10 mouse cellular contexts compared by ENCODE assay signal in genomic region chr6:21839976-21840775, GRCm38 (mm10). TPM values are rescaled to one million over a fixed set of nuclear protein-coding genes. Genes with fewer than 3 reads are reported as not detected.
DNase-seq lines count a peak whose midpoint lies in the region; ATAC-seq and TF ChIP-seq lines count a peak whose summit lies in the region.
"Had no signal": no experiment of that assay in that cellular context is flagged by ENCODE, and none has a peak within 500 bp of the region (broad histone marks: within the 10 kb centered on the region; RNA-seq: fewer than 3 reads in every experiment).

No protein-coding gene starts in this region.

- no peaks in the 10 kb centered on the region for H3K9me3 ChIP-seq in forebrain, embryonic 10.5 days
- no peaks in the 10 kb centered on the region for H3K9me3 ChIP-seq in intestine, embryonic 15.5 days
- H3K9me3 ChIP-seq in lung, postnatal 0 days (ENCODE audit: low read length), result no peaks in the 10 kb centered on the region
- H3K9me3 ChIP-seq: G1E had no signal

- peak; percentile 64 for TF ChIP-seq EP300 in lung, postnatal 0 days (IDR thresholded peaks at IDR 0.05)

- H3K4me1 ChIP-seq in kidney, adult 2 months (ENCODE audit: control insufficient read depth, insufficient read depth, low read length), result peaks cover 14% of the 10 kb centered on the region
- peaks cover 23% of the 10 kb centered on the region for H3K4me1 ChIP-seq in forebrain, embryonic 10.5 days
- peaks cover 12% of the 10 kb centered on the region for H3K4me1 ChIP-seq in intestine, embryonic 15.5 days (replicated peaks)
- H3K4me1 ChIP-seq in lung, postnatal 0 days (ENCODE audit: insufficient read depth, low read depth, low read length), result no peaks in the 10 kb centered on the region

- TF ChIP-seq POLR2A in kidney, adult 2 months (IDR thresholded peaks at IDR 0.05; ENCODE audit: low read depth, low read length), result no peak

- H3K27me3 ChIP-seq in kidney, adult 2 months (replicated peaks; ENCODE audit: control insufficient read depth, insufficient read depth, low read length), result no peaks in the 10 kb centered on the region
- no peaks in the 10 kb centered on the region for H3K27me3 ChIP-seq in forebrain, embryonic 10.5 days (ENCODE audit: poor library complexity, severe bottlenecking)
- no peaks in the 10 kb centered on the region for H3K27me3 ChIP-seq in intestine, embryonic 15.5 days (replicated peaks)
- no peaks in the 10 kb centered on the region for H3K27me3 ChIP-seq in lung, postnatal 0 days (replicated peaks; ENCODE audit: insufficient read depth, low read length)

- no peak overlapping the region for H3K4me3 ChIP-seq in kidney, adult 2 months (ENCODE audit: insufficient read depth, low read depth, low read length)
- H3K4me3 ChIP-seq in forebrain, embryonic 10.5 days, result no peak overlapping the region
- no peak overlapping the region for H3K4me3 ChIP-seq in intestine, embryonic 15.5 days (replicated peaks)
- H3K4me3 ChIP-seq in lung, postnatal 0 days (ENCODE audit: low read depth, low read length), result no peak overlapping the region
- H3K4me3 ChIP-seq: erythroblast, embryonic 14.5 days had no signal

- TF ChIP-seq CTCF in kidney, adult 2 months (conservative IDR thresholded peaks at IDR 0.05; ENCODE audit: insufficient read depth, insufficient read length, low read depth, low read length), result no peak
- 0 out of 2 replicates have a peak, but pooled peaks have one; percentile 9 for TF ChIP-seq CTCF in lung, postnatal 0 days (IDR thresholded peaks at IDR 0.05)

- WGBS in kidney, adult 2 months, result 15% methylated on average over 9 of the region's 9 CpGs
- 27% methylated on average over 9 of the region's 9 CpGs for WGBS in forebrain, embryonic 10.5 days
- 19% methylated on average over 9 of the region's 9 CpGs for WGBS in intestine, embryonic 15.5 days
- WGBS in lung, postnatal 0 days, result 4% methylated on average over 9 of the region's 9 CpGs

- peak overlapping the region; percentile 40 for H3K27ac ChIP-seq in kidney, adult 2 months (ENCODE audit: insufficient read depth, low read depth, low read length)
- H3K27ac ChIP-seq in forebrain, embryonic 10.5 days, result peak overlapping the region; percentile 76
- peak overlapping the region; percentile 58; the same call in 1 of the 2 replicates for H3K27ac ChIP-seq in intestine, embryonic 15.5 days
- 0 out of 2 replicates have a peak overlapping the region, but pooled peaks have one; percentile 23 for H3K27ac ChIP-seq in lung, postnatal 0 days (ENCODE audit: low read length)

- no peaks in the 10 kb centered on the region for H3K36me3 ChIP-seq in kidney, adult 2 months (ENCODE audit: control insufficient read depth, insufficient read depth, low read length)
- peaks cover 12% of the 10 kb centered on the region for H3K36me3 ChIP-seq in forebrain, embryonic 10.5 days (replicated peaks)
- H3K36me3 ChIP-seq in intestine, embryonic 15.5 days, result no peaks in the 10 kb centered on the region
- no peaks in the 10 kb centered on the region for H3K36me3 ChIP-seq in lung, postnatal 0 days (ENCODE audit: insufficient read depth, low read length)
- H3K36me3 ChIP-seq: G1E had no signal

- H3K9ac ChIP-seq in intestine, embryonic 15.5 days, result no peak overlapping the region
- H3K9ac ChIP-seq in lung, postnatal 0 days (replicated peaks; ENCODE audit: low read depth), result no peak overlapping the region

- H3K4me2 ChIP-seq in intestine, embryonic 15.5 days (replicated peaks), result 0 out of 2 replicates have a peak overlapping the region, but pooled peaks have one; percentile 14
- H3K4me2 ChIP-seq in lung, postnatal 0 days (replicated peaks; ENCODE audit: low read depth, low read length), result no peak overlapping the region

- DNase-seq in kidney, adult 2 months, result peak; percentile 36
- no peak for DNase-seq in kidney, adult 18-20 months
- DNase-seq in forebrain, embryonic 10.5 days (ENCODE audit: extremely low spot score, low spot score), result no peak
- peak; percentile 62 for DNase-seq in lung, postnatal 0 days (ENCODE audit: low spot score)
- DNase-seq in urinary bladder, postnatal 25 days (ENCODE audit: low spot score), result no peak
- no peak for DNase-seq in urinary bladder, adult 2 months (ENCODE audit: low spot score)

- peak; percentile 81 for ATAC-seq in intestine, embryonic 15.5 days
- peak; percentile 86 for ATAC-seq in lung, postnatal 0 days
- ATAC-seq in CD4-positive, CD25-positive, alpha-beta regulatory T cell, adult 4 months, result no peak

RNA-seq across cellular contexts. Expression of gene Tspan12, which starts 12.1 kb away (rescaled TPM):
- 17.2 and 21.7 TPM in 2 replicates for polyA plus RNA-seq in kidney, adult 2 months (2012; rRNA removed)
- polyA plus RNA-seq in forebrain, embryonic 10.5 days (2016; fragmentation: Nextera tagmentation; extraction: Ambion mirVana), result 55.1 and 59.9 TPM in 2 replicates
- 72.9 and 80.5 TPM in 2 replicates for polyA plus RNA-seq in intestine, embryonic 15.5 days (2015; fragmentation: Nextera tagmentation; extraction: Ambion mirVana)
- polyA plus RNA-seq in lung, postnatal 0 days (2015; fragmentation: Nextera tagmentation; extraction: Ambion mirVana), result 84.2 and 85.5 TPM in 2 replicates
- not detected for polyA plus RNA-seq in CD4-positive, CD25-positive, alpha-beta regulatory T cell, adult 4 months (2017; shearing (Covaris generic))
- polyA plus RNA-seq in urinary bladder, adult 2 months (2012; rRNA removed), result 24.7 and 27.9 TPM in 2 replicates
- polyA plus RNA-seq: erythroblast, embryonic 14.5 days had no signal

Comparison
In these comparisons a context has a peak if more than half of its experiments do, and no peak if none do; other contexts are left out.
1. DNase-seq: peak in kidney, adult 2 months (single experiment) and lung, postnatal 0 days (single experiment); none in kidney, adult 18-20 months (single experiment), forebrain, embryonic 10.5 days (single experiment), urinary bladder, postnatal 25 days (single experiment) and urinary bladder, adult 2 months (single experiment).
2. H3K27ac ChIP-seq: peak in every context shown above with its lines; median percentile 76 in forebrain, embryonic 10.5 days; 58 in intestine, embryonic 15.5 days; 40 in kidney, adult 2 months; 23 in lung, postnatal 0 days.
3. RNA of gene Tspan12, which starts 12.1 kb away (polyA plus RNA-seq): 84.2 to 85.5 TPM in lung, postnatal 0 days, 72.9 to 80.5 TPM in intestine, embryonic 15.5 days, 55.1 to 59.9 TPM in forebrain, embryonic 10.5 days, 24.7 to 27.9 TPM in urinary bladder, adult 2 months and 17.2 to 21.7 TPM in kidney, adult 2 months; not detected in CD4-positive, CD25-positive, alpha-beta regulatory T cell, adult 4 months; every median in the first group is over 10 times any median in the second.